ENCODE assay signal across 9 mouse cellular contexts in genomic region chr11:105123986-105124385, GRCm38 (mm10). TPM values are rescaled to one million over a fixed set of nuclear protein-coding genes. Genes with fewer than 3 reads are reported as not detected.
DNase-seq lines count a peak whose midpoint lies in the region; ATAC-seq lines count a peak whose summit lies in the region.
"Had no signal": no experiment of that assay in that cellular context is flagged by ENCODE, and none has a peak within 500 bp of the region (broad histone marks: within the 10 kb centered on the region; RNA-seq: fewer than 3 reads in every experiment).

No protein-coding gene starts in this region.

- H3K4me1 ChIP-seq in midbrain, embryonic 11.5 days (ENCODE audit: control insufficient read depth, insufficient read depth, low read length), result peaks cover 9% of the 10 kb centered on the region
- H3K4me1 ChIP-seq in midbrain, embryonic 15.5 days, result peaks cover 13% of the 10 kb centered on the region
- H3K4me1 ChIP-seq in erythroblast, embryonic 14.5 days (ENCODE audit: control insufficient read depth), result peaks cover 51% of the 10 kb centered on the region
- H3K4me1 ChIP-seq in kidney, embryonic 14.5 days (ENCODE audit: control insufficient read depth, insufficient read depth, low read length), result peaks cover 10% of the 10 kb centered on the region

- 10% methylated on average over 9 of the region's 9 CpGs for WGBS in midbrain, embryonic 11.5 days
- WGBS in midbrain, embryonic 15.5 days, result 5% methylated on average over 9 of the region's 9 CpGs
- 5% methylated on average over 9 of the region's 9 CpGs for WGBS in kidney, embryonic 14.5 days

- no peaks in the 10 kb centered on the region for H3K36me3 ChIP-seq in midbrain, embryonic 11.5 days (ENCODE audit: control insufficient read depth, insufficient read depth, low read length)
- H3K36me3 ChIP-seq in midbrain, embryonic 15.5 days (replicated peaks), result no peaks in the 10 kb centered on the region
- peaks cover 8% of the 10 kb centered on the region for H3K36me3 ChIP-seq in erythroblast, embryonic 14.5 days (ENCODE audit: control insufficient read depth)
- H3K36me3 ChIP-seq in kidney, embryonic 14.5 days (ENCODE audit: control insufficient read depth, insufficient read depth, low read length), result peaks cover 4% of the 10 kb centered on the region

- H3K4me3 ChIP-seq in midbrain, embryonic 11.5 days (ENCODE audit: low read depth, low read length), result no peak overlapping the region
- H3K4me3 ChIP-seq in midbrain, embryonic 15.5 days, result no peak overlapping the region
- peak overlapping the region; percentile 35 for H3K4me3 ChIP-seq in erythroblast, embryonic 14.5 days (replicated peaks)
- H3K4me3 ChIP-seq in kidney, embryonic 14.5 days (ENCODE audit: low read length), result no peak overlapping the region

- no peaks in the 10 kb centered on the region for H3K27me3 ChIP-seq in midbrain, embryonic 11.5 days (ENCODE audit: control insufficient read depth, insufficient read depth, low read length)
- no peaks in the 10 kb centered on the region for H3K27me3 ChIP-seq in midbrain, embryonic 15.5 days (replicated peaks)
- no peaks in the 10 kb centered on the region; the same call in 1 of the 2 replicates for H3K27me3 ChIP-seq in erythroblast, embryonic 14.5 days (ENCODE audit: control insufficient read depth)
- no peaks in the 10 kb centered on the region for H3K27me3 ChIP-seq in kidney, embryonic 14.5 days (ENCODE audit: control insufficient read depth, insufficient read depth, low read length)

- no peak overlapping the region for H3K9ac ChIP-seq in midbrain, embryonic 11.5 days (ENCODE audit: low read length)
- no peak overlapping the region for H3K9ac ChIP-seq in midbrain, embryonic 15.5 days
- no peak overlapping the region for H3K9ac ChIP-seq in kidney, embryonic 14.5 days (ENCODE audit: low read depth, low read length)

- peak; percentile 90 for DNase-seq in midbrain, embryonic 11.5 days (ENCODE audit: low spot score, missing footprints)
- peak; percentile 87 for DNase-seq in ZHBTc4 (ENCODE audit: low read depth, low spot score)
- DNase-seq in lung, postnatal 10 days, result peak; percentile 63
- peak; percentile 40 to 70 for DNase-seq in spleen, postnatal 10 days (ENCODE audit: low spot score in 2 of 2)
- no peak for DNase-seq in left cerebral cortex, adult 18-20 months (ENCODE audit: low spot score in 2 of 2)

- H3K27ac ChIP-seq in midbrain, embryonic 11.5 days (ENCODE audit: low read depth, low read length), result no peak overlapping the region
- no peak overlapping the region for H3K27ac ChIP-seq in midbrain, embryonic 15.5 days
- H3K27ac ChIP-seq in kidney, embryonic 14.5 days (ENCODE audit: low read depth, low read length), result no peak overlapping the region

- no peaks in the 10 kb centered on the region for H3K9me3 ChIP-seq in midbrain, embryonic 11.5 days (ENCODE audit: control insufficient read depth, low read length)
- H3K9me3 ChIP-seq in midbrain, embryonic 15.5 days, result no peaks in the 10 kb centered on the region
- peaks cover 4% of the 10 kb centered on the region; the same call in 1 of the 2 replicates for H3K9me3 ChIP-seq in erythroblast, embryonic 14.5 days (ENCODE audit: control insufficient read depth, low read length)
- no peaks in the 10 kb centered on the region for H3K9me3 ChIP-seq in kidney, embryonic 14.5 days (ENCODE audit: control insufficient read depth, low read length)

- ATAC-seq in midbrain, embryonic 11.5 days (ENCODE audit: low FRiP score), result peak; percentile 40; the same call in 1 of the 2 replicates
- no peak for ATAC-seq in midbrain, embryonic 15.5 days (replicated peaks)
- ATAC-seq in kidney, embryonic 14.5 days (ENCODE audit: low FRiP score, low TSS enrichment), result peak; percentile 63

- no peak overlapping the region for H3K4me2 ChIP-seq in midbrain, embryonic 11.5 days
- H3K4me2 ChIP-seq in midbrain, embryonic 15.5 days, result no peak overlapping the region
- no peak overlapping the region for H3K4me2 ChIP-seq in kidney, embryonic 14.5 days (replicated peaks; ENCODE audit: low read depth, low read length)

RNA-seq across cellular contexts. Expression of gene Mettl2, which starts 2.2 kb away (rescaled TPM):
- 41.4 and 46.9 TPM in 2 replicates for polyA plus RNA-seq in midbrain, embryonic 11.5 days (2014; fragmentation: Nextera tagmentation; extraction: Ambion mirVana)
- polyA plus RNA-seq in midbrain, embryonic 15.5 days (2015; fragmentation: Nextera tagmentation; extraction: Ambion mirVana), result 30.4 and 34.5 TPM in 2 replicates
- 0.31 and 0.35 TPM in 2 replicates for polyA plus RNA-seq in erythroblast, embryonic 14.5 days (2012)
- 45.4 and 52.3 TPM in 2 replicates for polyA plus RNA-seq in kidney, embryonic 14.5 days (2014; fragmentation: Nextera tagmentation; extraction: Ambion mirVana)
- 10 to 100 TPM; 13.0 to 13.7 TPM for total RNA-seq in left cerebral cortex, adult 18-20 months (2021)

RNA-seq across cellular contexts. Expression of gene Gm10842, which starts 22.7 kb away (rescaled TPM):
- polyA plus RNA-seq in midbrain, embryonic 11.5 days (2014; fragmentation: Nextera tagmentation; extraction: Ambion mirVana), result not detected in 2 replicates
- polyA plus RNA-seq in midbrain, embryonic 15.5 days (2015; fragmentation: Nextera tagmentation; extraction: Ambion mirVana), result not detected in 2 replicates
- polyA plus RNA-seq in erythroblast, embryonic 14.5 days (2012), result not detected in 2 replicates
- polyA plus RNA-seq in kidney, embryonic 14.5 days (2014; fragmentation: Nextera tagmentation; extraction: Ambion mirVana), result not detected in 2 replicates
- total RNA-seq in left cerebral cortex, adult 18-20 months (2021), result not detected
- polyA plus RNA-seq: heart, embryonic 16.5 days had no signal

RNA-seq across cellular contexts. Expression of gene Tlk2, which starts 54.6 kb away (rescaled TPM):
- 29.4 and 33.1 TPM in 2 replicates for polyA plus RNA-seq in midbrain, embryonic 11.5 days (2014; fragmentation: Nextera tagmentation; extraction: Ambion mirVana)
- polyA plus RNA-seq in midbrain, embryonic 15.5 days (2015; fragmentation: Nextera tagmentation; extraction: Ambion mirVana), result 18.8 and 20.9 TPM in 2 replicates
- polyA plus RNA-seq in erythroblast, embryonic 14.5 days (2012), result 0.56 and 0.91 TPM in 2 replicates
- 27.5 and 30.8 TPM in 2 replicates for polyA plus RNA-seq in kidney, embryonic 14.5 days (2014; fragmentation: Nextera tagmentation; extraction: Ambion mirVana)
- 10 to 100 TPM; 49.4 to 53.9 TPM for total RNA-seq in left cerebral cortex, adult 18-20 months (2021)

Comparison
In these comparisons a context has a peak if more than half of its experiments do, and no peak if none do; other contexts are left out.
1. DNase-seq: peak in midbrain, embryonic 11.5 days (single experiment), ZHBTc4 (single experiment), lung, postnatal 10 days (single experiment) and spleen, postnatal 10 days (2 of 2); none in left cerebral cortex, adult 18-20 months (0 of 2).
2. RNA of gene Mettl2, which starts 2.2 kb away (polyA plus RNA-seq): 45.4 to 52.3 TPM in kidney, embryonic 14.5 days, 41.4 to 46.9 TPM in midbrain, embryonic 11.5 days and 30.4 to 34.5 TPM in midbrain, embryonic 15.5 days; 0.31 to 0.35 TPM in erythroblast, embryonic 14.5 days; every median in the first group is over 10 times any median in the second.
3. RNA of gene Tlk2, which starts 54.6 kb away (polyA plus RNA-seq): 29.4 to 33.1 TPM in midbrain, embryonic 11.5 days, 27.5 to 30.8 TPM in kidney, embryonic 14.5 days and 18.8 to 20.9 TPM in midbrain, embryonic 15.5 days; 0.56 to 0.91 TPM in erythroblast, embryonic 14.5 days; every median in the first group is over 10 times any median in the second.